Mouse (Mus musculus): ENCODE measurements at regions not wholly inside any gene's neighbourhood (a gene's known extent, or its start where the extent isn't known, plus 50 kb on each side); places are given as distances from the start of the nearest gene placed in this dataset.

GRCm38 (mm10) chr14:46172875-46173324, 206.3 kb upstream of the Gm15217 start:
- no peaks in the 10 kb centered on the region for H3K27me3 ChIP-seq (ENCODE audit: control insufficient read depth in 1 of 2, insufficient read depth in 2 of 2, low read length in 2 of 2)
- H3K4me1 ChIP-seq (ENCODE audit: control insufficient read depth in 1 of 2, insufficient read depth in 2 of 2, low read length in 2 of 2): no peaks in the 10 kb centered on the region
- H3K79me2 ChIP-seq (ENCODE audit: control insufficient read depth, insufficient read depth, low read length, poor library complexity): no peaks in the 10 kb centered on the region
- H3K36me3 ChIP-seq (ENCODE audit: control insufficient read depth in 1 of 2, insufficient read depth in 2 of 2, low read length in 2 of 2): no peaks in the 10 kb centered on the region
- H3K27ac ChIP-seq (ENCODE audit: control insufficient read depth, low read depth, low read length): no peak overlapping the region
- no peak for DNase-seq (ENCODE audit: low read depth, low spot score)
- TF ChIP-seq SMC3 (IDR thresholded peaks at IDR 0.05; ENCODE audit: low read depth, low read length) (no peak), MAFK (IDR thresholded peaks at IDR 0.05; ENCODE audit: borderline replicate concordance, low read depth, low read length) (no peak), SIN3A (IDR thresholded peaks at IDR 0.05; ENCODE audit: low read length) (no peak), MYB (IDR thresholded peaks at IDR 0.05; ENCODE audit: low read depth, low read length) (no peak), MXI1 (IDR thresholded peaks at IDR 0.05; ENCODE audit: low read depth, low read length) (no peak), MYC (IDR thresholded peaks at IDR 0.05; ENCODE audit: low read depth, low read length) (no peak), ZC3H11A (IDR thresholded peaks at IDR 0.05; ENCODE audit: low read depth, low read length) (no peak), CHD1 (IDR thresholded peaks at IDR 0.05; ENCODE audit: low read depth, low read length) (no peak), NELFE (IDR thresholded peaks at IDR 0.05; ENCODE audit: low read depth, low read length) (no peak), HCFC1 (IDR thresholded peaks at IDR 0.05; ENCODE audit: low read depth, low read length) (no peak), TAL1 (IDR thresholded peaks at IDR 0.05; ENCODE audit: low read length) (no peak), KAT2A (conservative IDR thresholded peaks at IDR 0.05; ENCODE audit: low read depth, low read length) (no peak), CTCF (IDR thresholded peaks at IDR 0.05 in 2 of 3, conservative IDR thresholded peaks at IDR 0.05 in 1 of 3; ENCODE audit: control insufficient read depth in 1 of 3, insufficient read depth in 1 of 3, low read depth in 2 of 3, low read length in 3 of 3, poor library complexity in 1 of 3, severe bottlenecking in 1 of 3) (no peak), ZKSCAN1 (IDR thresholded peaks at IDR 0.05; ENCODE audit: low read depth, low read length) (no peak), ZNF384 (IDR thresholded peaks at IDR 0.05; ENCODE audit: low read depth, low read length) (no peak), CHD2 (IDR thresholded peaks at IDR 0.05; ENCODE audit: low read length) (no peak)
- H3K9me3 ChIP-seq (replicated peaks; ENCODE audit: insufficient read depth, low read length): no peaks in the 10 kb centered on the region
- no peak overlapping the region for H3K4me3 ChIP-seq (ENCODE audit: control insufficient read depth in 1 of 2, insufficient read depth in 1 of 2, low read depth in 2 of 2, low read length in 2 of 2)
- no peak overlapping the region for H3K9ac ChIP-seq (ENCODE audit: control insufficient read depth, low read depth, low read length, poor library complexity, severe bottlenecking)

GRCm38 (mm10) chr14:46174386-46174785, 204.8 kb upstream of the Gm15217 start:
- Histone ChIP-seq H3K36me3 (ENCODE audit: control insufficient read depth in 1 of 2, insufficient read depth in 2 of 2, low read length in 2 of 2) (no peaks in the 10 kb centered on the region), H3K27me3 (ENCODE audit: control insufficient read depth in 1 of 2, insufficient read depth in 2 of 2, low read length in 2 of 2) (no peaks in the 10 kb centered on the region)
- TF ChIP-seq EP300 (IDR thresholded peaks at IDR 0.05; ENCODE audit: low read depth in 1 of 2, low read length in 2 of 2): no peak
- no peak for TF ChIP-seq ZC3H11A (IDR thresholded peaks at IDR 0.05; ENCODE audit: low read depth, low read length)
- TF ChIP-seq ETS1 (IDR thresholded peaks at IDR 0.05; ENCODE audit: low read depth, low read length): no peak
- TF ChIP-seq MYB (IDR thresholded peaks at IDR 0.05; ENCODE audit: low read depth, low read length): no peak
- no peak for TF ChIP-seq CHD1 (IDR thresholded peaks at IDR 0.05; ENCODE audit: low read depth, low read length)
- no peak for TF ChIP-seq POLR2AphosphoS2 (IDR thresholded peaks at IDR 0.05; ENCODE audit: low read length)
- no peak for TF ChIP-seq TBP (IDR thresholded peaks at IDR 0.05; ENCODE audit: low read depth, low read length)
- no peak for TF ChIP-seq POLR2A (IDR thresholded peaks at IDR 0.05; ENCODE audit: control insufficient read depth in 1 of 2, insufficient read depth in 1 of 2, low read depth in 1 of 2, low read length in 2 of 2, poor library complexity in 1 of 2)
- TF ChIP-seq CTCF (IDR thresholded peaks at IDR 0.05 in 2 of 3, conservative IDR thresholded peaks at IDR 0.05 in 1 of 3; ENCODE audit: control insufficient read depth in 1 of 3, insufficient read depth in 1 of 3, low read depth in 2 of 3, low read length in 3 of 3, poor library complexity in 1 of 3, severe bottlenecking in 1 of 3): no peak
- TF ChIP-seq ZKSCAN1 (IDR thresholded peaks at IDR 0.05; ENCODE audit: low read depth, low read length): no peak
- no peak for TF ChIP-seq ZNF384 (IDR thresholded peaks at IDR 0.05; ENCODE audit: low read depth, low read length)
- no peak for TF ChIP-seq GATA1 (IDR thresholded peaks at IDR 0.05; ENCODE audit: low read depth, low read length)
- no peak for TF ChIP-seq MYC (IDR thresholded peaks at IDR 0.05; ENCODE audit: low read depth, low read length)
- no peak for TF ChIP-seq MEF2A (IDR thresholded peaks at IDR 0.05; ENCODE audit: extremely low read depth, insufficient replicate concordance, low read depth, low read length, poor library complexity, severe bottlenecking)
- TF ChIP-seq UBTF (IDR thresholded peaks at IDR 0.05; ENCODE audit: borderline replicate concordance, insufficient read depth, low read depth, low read length): no peak
- no peak for TF ChIP-seq USF2 (IDR thresholded peaks at IDR 0.05; ENCODE audit: borderline replicate concordance in 1 of 2, insufficient read depth in 1 of 2, low read depth in 1 of 2, low read length in 2 of 2)
- TF ChIP-seq E2F4 (IDR thresholded peaks at IDR 0.05; ENCODE audit: borderline replicate concordance, low read depth, low read length): no peak
- TF ChIP-seq KAT2A (conservative IDR thresholded peaks at IDR 0.05; ENCODE audit: low read depth, low read length): no peak
- no peak for TF ChIP-seq ELF1 (IDR thresholded peaks at IDR 0.05; ENCODE audit: low read depth, low read length)
- TF ChIP-seq BHLHE40 (IDR thresholded peaks at IDR 0.05; ENCODE audit: borderline replicate concordance, low read depth, low read length): no peak

More at GRCm38 (mm10) chr14:46174386-46174785, 204.8 kb upstream of the Gm15217 start:
- no peaks in the 10 kb centered on the region for H3K4me1 ChIP-seq (ENCODE audit: control insufficient read depth in 1 of 2, insufficient read depth in 2 of 2, low read length in 2 of 2)
- H3K27ac ChIP-seq (ENCODE audit: control insufficient read depth, low read depth, low read length): no peak overlapping the region
- no peaks in the 10 kb centered on the region for H3K9me3 ChIP-seq (replicated peaks; ENCODE audit: insufficient read depth, low read length)
- H3K4me3 ChIP-seq (ENCODE audit: control insufficient read depth in 1 of 2, insufficient read depth in 1 of 2, low read depth in 2 of 2, low read length in 2 of 2): no peak overlapping the region
- H3K9ac ChIP-seq (ENCODE audit: control insufficient read depth, low read depth, low read length, poor library complexity, severe bottlenecking): no peak overlapping the region
- DNase-seq (ENCODE audit: low read depth, low spot score): no peak
- no peaks in the 10 kb centered on the region for H3K79me2 ChIP-seq (ENCODE audit: control insufficient read depth, insufficient read depth, low read length, poor library complexity)

Measured in MEL (cell line).